Mouse (Mus musculus) liver, embryonic 15.5 days (tissue): ENCODE results near the gene Slco4c1. TPM values are rescaled to one million over a fixed set of nuclear protein-coding genes. Genes with fewer than 3 reads are reported as not detected.

ENCODE experiments used
- ATAC-seq: fragments of 200-750 bp; cut with Nextera tagmentation; 2 replicates; pipeline ENCODE4 v1.8.0; 2017; ENCODE audit warnings: moderate number of reproducible peaks, mild to moderate bottlenecking, moderate library complexity; ENCODE audit not compliant: insufficient read depth
- H3K27ac ChIP-seq: fragments of 300-500 bp; sonication (generic); replicated peaks from 2 replicates; pipeline ENCODE4 v1.5.1; 2015; ENCODE audit warnings: mild to moderate bottlenecking, inconsistent platforms
- H3K27me3 ChIP-seq: fragments of 300-500 bp; sonication (generic); 2 replicates; pipeline ENCODE4 v1.6.1; 2015; ENCODE audit warnings: mild to moderate bottlenecking, inconsistent platforms
- H3K36me3 ChIP-seq: fragments of 300-500 bp; sonication (generic); replicated peaks from 2 replicates; pipeline ENCODE4 v1.6.1; 2015; ENCODE audit warnings: moderate library complexity, mild to moderate bottlenecking, inconsistent platforms
- H3K4me1 ChIP-seq: fragments of 300-500 bp; sonication (generic); replicated peaks from 2 replicates; pipeline ENCODE4 v1.6.1; 2015; ENCODE audit warnings: inconsistent platforms
- H3K4me2 ChIP-seq: fragments of 300-500 bp; sonication (generic); 2 replicates; pipeline ENCODE4 v1.6.1; 2015; ENCODE audit warnings: moderate library complexity, mild to moderate bottlenecking, inconsistent platforms
- H3K4me3 ChIP-seq: fragments of 300-500 bp; sonication (generic); replicated peaks from 2 replicates; pipeline ENCODE4 v1.5.1; 2015; ENCODE audit warnings: mild to moderate bottlenecking, inconsistent platforms
- H3K9ac ChIP-seq: fragments of 300-500 bp; sonication (generic); 2 replicates; pipeline ENCODE4 v1.6.1; 2015; ENCODE audit warnings: moderate library complexity, mild to moderate bottlenecking, inconsistent platforms
- H3K9me3 ChIP-seq: fragments of 300-500 bp; sonication (generic); replicated peaks from 2 replicates; pipeline ENCODE4 v1.6.1; 2016; ENCODE audit warnings: inconsistent platforms
- WGBS: fragments of 180-500 bp; shearing (Covaris S2); methylation state at CpG from one replicate; pipeline ENCODE4 v1.1.7; 2015; ENCODE audit warnings: mixed read lengths; ENCODE audit not compliant: insufficient replicate concordance; 5-methylcytosine and 5-hydroxymethylcytosine counted together
- polyA plus RNA-seq: library from polyadenylated mRNA; unstranded; fragments of >200 nt; fragmentation: Nextera tagmentation; extraction: Ambion mirVana; gene quantifications from 2 replicates; pipeline ENCODE4 v1.2.1, GENCODE M21; 2015

Slco4c1 gene
- polyA plus RNA-seq, 1 experiment from 2014 or later, result 1.6 TPM

- no peak overlapping the region for H3K4me2 ChIP-seq
- H3K4me1 ChIP-seq, result no peaks in the 10 kb centered on the region; the same call in 1 of the 2 replicates
- 58% methylated on average over 7 of the region's 7 CpGs for WGBS
- H3K27me3 ChIP-seq, result no peaks in the 10 kb centered on the region
- ATAC-seq, result no peak
- no peaks in the 10 kb centered on the region for H3K36me3 ChIP-seq
- H3K4me3 ChIP-seq, result no peak overlapping the region
- H3K9ac ChIP-seq, result no peak overlapping the region
- no peaks in the 10 kb centered on the region for H3K9me3 ChIP-seq
- H3K27ac ChIP-seq, result no peak overlapping the region
Observed at GRCm38 (mm10) chr1:96859995-96860684, 11.8 kb downstream of the Slco4c1 start.

DNA sequence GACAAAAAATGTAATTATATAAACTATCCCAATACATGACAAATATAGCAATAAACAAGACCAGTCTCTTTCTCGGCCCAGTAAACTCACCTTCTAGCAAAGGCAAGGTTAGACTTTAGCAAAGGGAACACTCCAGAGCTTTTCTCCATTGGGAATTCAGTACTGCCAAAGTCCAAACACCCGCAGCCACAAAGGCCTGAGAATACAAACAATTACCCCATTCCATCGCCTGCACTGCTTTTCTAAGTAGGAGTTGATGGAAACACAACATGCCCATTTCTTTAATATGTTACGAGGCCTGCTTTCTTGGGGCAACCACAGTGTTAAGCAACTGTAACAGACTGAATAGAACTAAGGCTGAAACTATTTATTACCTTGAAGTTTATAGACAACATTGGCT, 18.4 kb downstream of the Slco4c1 start:
- Histone ChIP-seq H3K9me3 (no peaks in the 10 kb centered on the region), H3K9ac (no peak overlapping the region), H3K27me3 (no peaks in the 10 kb centered on the region), H3K4me1 (no peaks in the 10 kb centered on the region), H3K4me3 (no peak overlapping the region), H3K27ac (no peak overlapping the region), H3K36me3 (no peaks in the 10 kb centered on the region), H3K4me2 (no peak overlapping the region)
- ATAC-seq, result no peak
- 55% methylated on average over 4 of the region's 4 CpGs for WGBS

- H3K9me3 ChIP-seq, result no peaks in the 10 kb centered on the region
- no peak for ATAC-seq
- H3K4me2 ChIP-seq, result no peak overlapping the region
- no peak overlapping the region for H3K9ac ChIP-seq
- H3K4me1 ChIP-seq, result no peaks in the 10 kb centered on the region
- H3K36me3 ChIP-seq, result no peaks in the 10 kb centered on the region
- H3K4me3 ChIP-seq, result no peak overlapping the region
- no peaks in the 10 kb centered on the region for H3K27me3 ChIP-seq
- no peak overlapping the region for H3K27ac ChIP-seq
- 24% methylated on average over 4 of the region's 4 CpGs for WGBS
Observed at GRCm38 (mm10) chr1:96849101-96849500, 22.9 kb downstream of the Slco4c1 start.

DNA sequence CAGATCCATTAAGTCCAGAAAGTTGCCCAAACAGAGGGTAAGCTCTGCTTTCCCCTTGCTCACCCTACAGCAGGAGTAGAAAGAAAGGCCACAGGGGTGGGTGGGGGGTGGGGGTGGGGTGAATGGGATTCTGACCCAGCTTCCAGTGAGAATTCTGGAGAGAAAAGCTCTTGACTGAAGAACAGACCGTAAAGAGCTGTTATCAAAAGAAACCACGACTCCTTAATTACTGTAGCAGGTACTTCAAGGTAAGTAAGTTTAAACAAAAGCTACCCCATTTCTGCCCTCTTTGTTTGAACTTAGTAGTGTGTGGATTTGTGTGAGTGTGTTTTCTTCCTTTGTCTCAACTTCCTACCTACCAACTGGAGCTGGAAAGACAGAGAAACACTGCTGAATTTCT, 23.4 kb downstream of the Slco4c1 start:
- H3K27ac ChIP-seq, result no peak overlapping the region
- H3K36me3 ChIP-seq, result no peaks in the 10 kb centered on the region
- no peaks in the 10 kb centered on the region for H3K4me1 ChIP-seq
- no peak overlapping the region for H3K9ac ChIP-seq
- 33% methylated on average over 2 of the region's 2 CpGs for WGBS
- H3K27me3 ChIP-seq, result no peaks in the 10 kb centered on the region
- H3K4me2 ChIP-seq, result no peak overlapping the region
- no peaks in the 10 kb centered on the region for H3K9me3 ChIP-seq
- ATAC-seq, result no peak
- H3K4me3 ChIP-seq, result no peak overlapping the region

DNA sequence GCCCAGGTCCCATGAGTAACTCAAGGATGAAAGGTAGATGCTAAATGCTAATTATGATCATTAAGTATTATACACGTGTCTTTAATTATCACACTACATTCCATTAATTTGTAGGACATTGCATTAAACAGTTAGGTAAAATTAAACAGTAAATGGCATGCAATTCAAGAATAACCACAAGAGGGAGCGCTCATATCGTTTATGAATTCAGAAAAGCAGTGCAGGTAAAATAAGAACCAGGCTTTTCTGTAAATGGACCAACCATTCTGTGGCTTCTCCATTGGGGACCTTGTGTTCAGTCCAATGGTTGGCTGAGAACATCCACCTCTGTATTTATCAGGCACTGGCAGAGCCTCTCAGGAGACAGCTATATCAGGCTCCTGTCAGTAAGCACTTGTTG, 25.2 kb downstream of the Slco4c1 start:
- no peaks in the 10 kb centered on the region for H3K27me3 ChIP-seq
- H3K9me3 ChIP-seq, result no peaks in the 10 kb centered on the region
- ATAC-seq, result no peak
- H3K4me1 ChIP-seq, result no peaks in the 10 kb centered on the region
- H3K4me3 ChIP-seq, result no peak overlapping the region
- H3K36me3 ChIP-seq, result no peaks in the 10 kb centered on the region
- no peak overlapping the region for H3K27ac ChIP-seq
- no peak overlapping the region for H3K9ac ChIP-seq
- WGBS, result 3% methylated on average over 3 of the region's 3 CpGs
- no peak overlapping the region for H3K4me2 ChIP-seq

GRCm38 (mm10) chr1:96805287-96805727, 66.7 kb downstream of the Slco4c1 start:
- Histone ChIP-seq H3K4me2 (no peak overlapping the region), H3K9ac (no peak overlapping the region), H3K27ac (no peak overlapping the region), H3K4me1 (no peaks in the 10 kb centered on the region), H3K36me3 (no peaks in the 10 kb centered on the region), H3K4me3 (no peak overlapping the region), H3K27me3 (no peaks in the 10 kb centered on the region), H3K9me3 (no peaks in the 10 kb centered on the region)
- 60% methylated on average over 2 of the region's 2 CpGs for WGBS
- no peak for ATAC-seq

DNA sequence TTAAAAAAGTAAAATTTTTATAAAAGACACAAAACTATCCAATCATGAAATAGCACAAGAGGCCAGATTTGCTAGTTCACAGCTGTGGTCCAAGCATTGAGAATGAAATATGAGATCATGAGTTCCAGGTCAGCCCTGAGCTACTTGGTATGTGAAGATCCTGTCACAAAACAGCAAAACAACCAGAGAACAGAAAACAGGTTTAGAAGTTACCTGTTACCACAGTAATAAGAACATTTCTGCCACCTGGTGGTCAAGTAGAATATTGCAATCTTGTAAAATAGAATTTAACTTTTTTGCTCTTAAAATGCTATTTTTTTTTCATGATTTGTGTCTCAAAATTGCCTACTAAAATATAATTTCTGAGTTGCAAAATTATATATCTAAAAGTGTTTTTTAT, 70.4 kb downstream of the Slco4c1 start:
- H3K9me3 ChIP-seq, result no peaks in the 10 kb centered on the region
- H3K4me2 ChIP-seq, result no peak overlapping the region
- ATAC-seq, result no peak
- no peak overlapping the region for H3K4me3 ChIP-seq
- no peak overlapping the region for H3K9ac ChIP-seq
- H3K4me1 ChIP-seq, result no peaks in the 10 kb centered on the region
- no peaks in the 10 kb centered on the region for H3K27me3 ChIP-seq
- no peak overlapping the region for H3K27ac ChIP-seq
- H3K36me3 ChIP-seq, result no peaks in the 10 kb centered on the region

DNA sequence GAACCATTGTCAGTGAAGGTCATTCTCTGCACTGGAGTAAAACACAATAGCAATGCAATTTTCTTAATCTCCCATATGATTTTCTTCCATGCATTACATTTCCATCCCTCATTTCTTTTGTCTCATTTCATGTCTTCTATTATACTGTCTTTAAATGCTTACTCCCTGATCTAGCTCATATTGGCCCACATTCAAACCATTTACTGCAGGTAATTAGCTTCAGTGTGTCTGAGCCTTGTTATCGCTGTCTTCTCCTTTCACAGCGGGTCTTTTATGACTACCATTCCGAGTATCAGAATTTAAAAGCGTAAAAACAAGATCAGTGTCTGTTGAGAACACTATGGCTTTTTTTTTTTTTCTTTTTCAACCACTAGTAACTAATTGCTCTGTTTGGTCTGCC, 77.3 kb downstream of the Slco4c1 start:
- no peaks in the 10 kb centered on the region for H3K36me3 ChIP-seq
- no peaks in the 10 kb centered on the region for H3K4me1 ChIP-seq
- no peaks in the 10 kb centered on the region for H3K9me3 ChIP-seq
- H3K27ac ChIP-seq, result no peak overlapping the region
- WGBS, result 79% methylated on average over 4 of the region's 4 CpGs
- H3K27me3 ChIP-seq, result no peaks in the 10 kb centered on the region
- no peak overlapping the region for H3K9ac ChIP-seq
- no peak overlapping the region for H3K4me3 ChIP-seq
- no peak overlapping the region for H3K4me2 ChIP-seq
- ATAC-seq, result no peak

DNA sequence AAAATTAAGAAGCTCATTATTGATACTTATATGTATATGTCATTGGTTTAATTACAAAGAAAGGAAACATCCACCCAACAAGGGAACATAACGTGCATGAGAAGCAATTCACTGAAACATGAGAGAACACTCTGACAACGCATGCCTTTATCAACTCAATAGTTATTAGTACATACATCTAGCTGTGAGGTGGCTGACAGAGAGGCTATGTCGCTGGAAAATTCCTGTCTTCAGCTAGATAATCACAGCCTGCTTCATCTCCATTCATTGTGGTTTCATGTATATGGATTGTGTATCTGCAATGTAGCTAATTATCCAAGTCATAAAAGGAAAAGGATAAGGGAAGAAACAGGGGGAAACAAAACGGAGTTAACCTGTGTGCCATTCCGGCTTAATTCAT, 77.7 kb downstream of the Slco4c1 start:
- Histone ChIP-seq H3K4me3 (no peak overlapping the region), H3K9me3 (no peaks in the 10 kb centered on the region), H3K4me1 (no peaks in the 10 kb centered on the region), H3K36me3 (no peaks in the 10 kb centered on the region), H3K27me3 (no peaks in the 10 kb centered on the region), H3K27ac (no peak overlapping the region), H3K9ac (no peak overlapping the region), H3K4me2 (no peak overlapping the region)
- WGBS, result 69% methylated on average over 5 of the region's 5 CpGs
- no peak for ATAC-seq

- Histone ChIP-seq H3K27me3 (no peaks in the 10 kb centered on the region), H3K4me3 (no peak overlapping the region), H3K36me3 (no peaks in the 10 kb centered on the region), H3K4me1 (no peaks in the 10 kb centered on the region), H3K9me3 (no peaks in the 10 kb centered on the region), H3K4me2 (no peak overlapping the region), H3K27ac (no peak overlapping the region), H3K9ac (no peak overlapping the region)
- 62% methylated on average over 1 of the region's 1 CpGs for WGBS
- ATAC-seq, result no peak
Observed at GRCm38 (mm10) chr1:96789268-96789667, 82.7 kb downstream of the Slco4c1 start.

GRCm38 (mm10) chr1:96774174-96774573, 97.8 kb downstream of the Slco4c1 start:
- Histone ChIP-seq H3K27me3 (no peaks in the 10 kb centered on the region), H3K4me1 (no peaks in the 10 kb centered on the region), H3K36me3 (no peaks in the 10 kb centered on the region), H3K4me2 (no peak overlapping the region), H3K9me3 (no peaks in the 10 kb centered on the region), H3K4me3 (no peak overlapping the region), H3K9ac (no peak overlapping the region), H3K27ac (no peak overlapping the region)
- 81% methylated on average over 4 of the region's 4 CpGs for WGBS
- ATAC-seq, result no peak

DNA sequence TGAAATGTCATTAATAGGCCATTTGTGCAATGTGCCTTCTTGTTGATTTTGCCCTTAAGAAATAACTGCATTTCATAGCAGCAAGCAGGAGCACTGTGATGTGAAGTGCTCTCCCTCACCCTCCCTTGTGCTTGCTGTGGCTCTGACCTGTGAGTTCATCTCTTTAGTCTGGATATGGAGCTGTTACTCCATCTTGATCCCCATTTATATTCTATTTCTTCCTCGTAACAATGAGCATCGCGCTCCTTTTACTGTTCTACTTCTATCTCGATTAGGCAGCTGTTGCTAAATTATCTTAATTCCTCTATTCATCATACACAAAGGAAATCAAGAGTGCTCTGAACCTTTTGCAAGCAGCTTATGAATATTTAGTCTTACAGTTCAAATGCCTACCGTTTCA, 98.3 kb downstream of the Slco4c1 start:
- Histone ChIP-seq H3K36me3 (no peaks in the 10 kb centered on the region), H3K27ac (no peak overlapping the region), H3K4me1 (no peaks in the 10 kb centered on the region), H3K4me2 (no peak overlapping the region), H3K27me3 (no peaks in the 10 kb centered on the region), H3K9ac (no peak overlapping the region), H3K4me3 (no peak overlapping the region), H3K9me3 (no peaks in the 10 kb centered on the region)
- WGBS, result 76% methylated on average over 5 of the region's 5 CpGs
- ATAC-seq, result no peak
